Mouse (Mus musculus): ENCODE measurements around the gene Tnik. TPM values are rescaled to one million over a fixed set of nuclear protein-coding genes. Genes with fewer than 3 reads are reported as not detected.

The Tnik gene
- polyA plus RNA-seq, 1 experiment from 2014 or later = 1.9 TPM

DNA sequence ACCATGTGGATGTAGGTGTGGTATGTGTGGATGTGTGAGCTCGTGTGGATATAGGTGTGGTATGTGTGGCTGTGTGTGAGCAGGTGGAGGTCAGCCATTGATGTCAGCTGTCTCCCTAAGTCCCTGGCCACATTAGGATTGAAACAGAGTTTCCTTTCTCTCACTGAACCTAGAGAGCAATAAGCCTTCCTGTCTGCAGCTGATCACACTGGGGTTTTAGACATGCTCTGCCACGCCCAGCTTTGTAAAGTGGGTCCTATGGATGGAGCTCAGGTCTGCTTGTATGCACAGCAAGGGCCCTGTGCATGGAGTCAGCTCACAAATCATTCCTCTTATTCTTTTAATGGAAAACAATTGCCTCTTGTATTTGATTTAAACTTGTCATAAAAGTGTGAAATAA, 95.4 kb downstream of the Tnik start:
- Histone ChIP-seq H3K9ac (no peak overlapping the region), H3K4me1 (replicated peaks) (0 out of 2 replicates have a peak, but pooled peaks cover 4% of the 10 kb centered on the region), H3K4me3 (replicated peaks) (no peak overlapping the region), H3K9me3 (replicated peaks) (no peaks in the 10 kb centered on the region), H3K4me2 (no peak overlapping the region), H3K27me3 (no peaks in the 10 kb centered on the region), H3K27ac (replicated peaks) (no peak overlapping the region), H3K36me3 (replicated peaks) (no peaks in the 10 kb centered on the region)
- no peak for ATAC-seq (ENCODE audit: insufficient read depth)
- 39% methylated on average over 2 of the region's 2 CpGs for WGBS (ENCODE audit: insufficient replicate concordance)

- no peak for ATAC-seq (ENCODE audit: insufficient read depth)
- Histone ChIP-seq H3K4me3 (replicated peaks) (no peak overlapping the region), H3K36me3 (replicated peaks) (no peaks in the 10 kb centered on the region), H3K27ac (replicated peaks) (no peak overlapping the region), H3K9ac (no peak overlapping the region), H3K27me3 (no peaks in the 10 kb centered on the region), H3K4me1 (replicated peaks) (0 out of 2 replicates have a peak, but pooled peaks cover 4% of the 10 kb centered on the region), H3K9me3 (replicated peaks) (no peaks in the 10 kb centered on the region), H3K4me2 (no peak overlapping the region)
- 48% methylated on average over 6 of the region's 6 CpGs for WGBS (ENCODE audit: insufficient replicate concordance)
These were observed 96.1 kb downstream of the Tnik start for GRCm38 (mm10) chr3:28359138-28359537.

DNA sequence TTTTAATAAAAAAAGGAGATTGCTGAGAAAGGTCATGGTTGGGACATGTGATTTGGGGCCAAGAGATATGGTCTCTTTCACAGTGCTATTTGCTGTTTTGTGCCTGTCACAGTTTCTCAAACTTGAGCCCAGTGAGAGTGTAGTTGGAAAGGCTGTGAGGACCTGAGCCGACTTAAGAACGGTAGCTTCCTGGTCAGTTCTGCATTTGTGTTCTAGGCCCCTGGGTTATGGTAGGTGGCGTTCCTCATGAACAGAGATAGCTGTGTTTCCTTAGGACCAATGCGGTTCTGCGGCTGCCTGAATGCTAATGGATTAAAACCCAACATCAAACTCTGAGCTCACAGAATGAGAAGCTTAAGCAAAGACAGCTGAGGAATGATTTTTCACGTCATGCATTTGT, 98.0 kb downstream of the Tnik start:
- Histone ChIP-seq H3K27ac (replicated peaks) (no peak overlapping the region), H3K9me3 (replicated peaks) (no peaks in the 10 kb centered on the region), H3K9ac (no peak overlapping the region), H3K4me3 (replicated peaks) (no peak overlapping the region), H3K36me3 (replicated peaks) (no peaks in the 10 kb centered on the region), H3K27me3 (no peaks in the 10 kb centered on the region), H3K4me2 (no peak overlapping the region), H3K4me1 (replicated peaks) (0 out of 2 replicates have a peak, but pooled peaks cover 4% of the 10 kb centered on the region)
- whole genome bisulfite sequencing (ENCODE audit: insufficient replicate concordance) = 70% methylated on average over 6 of the region's 6 CpGs
- ATAC-seq (ENCODE audit: insufficient read depth) = no peak

DNA sequence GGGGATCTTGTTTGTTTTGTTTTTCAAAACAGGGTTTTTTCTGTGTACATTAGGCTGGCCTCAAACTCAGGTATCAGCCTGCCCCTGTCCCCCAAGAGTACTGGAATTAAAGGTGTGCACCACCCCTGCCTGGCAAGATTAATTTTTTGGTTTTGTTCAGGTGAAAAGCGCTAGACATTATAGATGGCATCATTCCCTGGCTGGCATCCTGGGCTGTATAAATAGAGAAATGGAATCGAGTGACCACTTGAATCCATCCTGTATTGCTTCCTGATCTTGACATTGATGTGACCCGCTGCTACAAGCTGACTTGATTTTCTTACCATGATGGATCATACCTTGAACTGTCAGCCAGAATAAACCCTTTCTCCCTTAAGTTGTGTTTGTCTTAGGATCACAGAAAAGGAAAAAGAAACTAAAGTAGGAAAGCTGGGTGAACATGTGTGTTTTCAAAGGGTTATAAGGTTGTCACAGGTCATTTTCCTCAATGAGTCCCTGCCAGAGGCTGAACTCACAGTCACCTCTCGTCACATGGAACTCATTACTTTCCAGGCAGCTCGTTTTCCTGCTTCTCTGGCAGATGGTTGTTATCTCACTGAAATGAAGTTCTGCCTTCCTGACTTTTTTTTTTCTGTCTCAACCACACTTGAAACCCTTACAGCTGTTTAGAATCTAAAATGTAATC, 100.6 kb downstream of the Tnik start:
- WGBS (ENCODE audit: insufficient replicate concordance) = 42% methylated on average over 5 of the region's 5 CpGs
- no peak for ATAC-seq (ENCODE audit: insufficient read depth)
- 0 out of 2 replicates have a peak, but pooled peaks cover 4% of the 10 kb centered on the region for H3K4me1 ChIP-seq (replicated peaks)
- no peaks in the 10 kb centered on the region for H3K9me3 ChIP-seq (replicated peaks)
- no peak overlapping the region for H3K4me3 ChIP-seq (replicated peaks)
- H3K9ac ChIP-seq = no peak overlapping the region
- H3K27ac ChIP-seq (replicated peaks) = no peak overlapping the region
- no peak overlapping the region for H3K4me2 ChIP-seq
- H3K27me3 ChIP-seq = no peaks in the 10 kb centered on the region
- H3K36me3 ChIP-seq (replicated peaks) = no peaks in the 10 kb centered on the region

- Histone ChIP-seq H3K4me2 (no peak overlapping the region), H3K27me3 (no peaks in the 10 kb centered on the region), H3K36me3 (replicated peaks) (no peaks in the 10 kb centered on the region), H3K27ac (replicated peaks) (no peak overlapping the region), H3K9me3 (replicated peaks) (no peaks in the 10 kb centered on the region), H3K4me1 (replicated peaks) (no peaks in the 10 kb centered on the region), H3K4me3 (replicated peaks) (no peak overlapping the region), H3K9ac (no peak overlapping the region)
- no peak for ATAC-seq (ENCODE audit: insufficient read depth)
- WGBS (ENCODE audit: insufficient replicate concordance) = 59% methylated on average over 5 of the region's 5 CpGs
These were observed 105.7 kb downstream of the Tnik start for GRCm38 (mm10) chr3:28368746-28369145.

- H3K36me3 ChIP-seq (replicated peaks) = no peaks in the 10 kb centered on the region
- H3K4me2 ChIP-seq = no peak overlapping the region
- H3K9ac ChIP-seq = no peak overlapping the region
- no peak for ATAC-seq (ENCODE audit: insufficient read depth)
- 68% methylated on average over 1 of the region's 1 CpGs for WGBS (ENCODE audit: insufficient replicate concordance)
- no peaks in the 10 kb centered on the region for H3K4me1 ChIP-seq (replicated peaks)
- H3K27ac ChIP-seq (replicated peaks) = no peak overlapping the region
- H3K4me3 ChIP-seq (replicated peaks) = no peak overlapping the region
- no peaks in the 10 kb centered on the region for H3K9me3 ChIP-seq (replicated peaks)
- no peaks in the 10 kb centered on the region for H3K27me3 ChIP-seq
These were observed 106.3 kb downstream of the Tnik start for GRCm38 (mm10) chr3:28369266-28369665.

DNA sequence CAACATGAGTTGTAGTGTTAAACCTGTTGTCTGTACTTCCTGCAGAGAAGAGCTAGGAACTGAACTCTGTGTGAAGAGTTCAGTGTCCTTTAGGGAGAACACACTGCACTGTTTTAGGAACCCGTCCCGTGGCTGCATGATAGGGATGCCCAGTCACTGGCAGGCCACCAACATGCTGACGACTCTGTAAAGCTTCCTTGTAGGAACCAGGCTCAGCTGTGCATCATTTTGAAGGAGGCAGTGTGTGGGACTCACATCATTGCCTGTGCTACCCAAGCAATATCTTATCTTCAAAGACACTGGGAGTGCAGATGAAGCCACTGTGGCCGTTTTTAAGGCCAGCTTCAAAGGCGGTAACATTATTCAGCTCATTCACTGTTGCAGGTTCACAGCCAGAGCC, 106.7 kb downstream of the Tnik start:
- H3K4me1 ChIP-seq (replicated peaks) = no peaks in the 10 kb centered on the region
- WGBS (ENCODE audit: insufficient replicate concordance) = 28% methylated on average over 5 of the region's 5 CpGs

GRCm38 (mm10) chr3:28371583-28371982, 108.6 kb downstream of the Tnik start:
- no peak for ATAC-seq (ENCODE audit: insufficient read depth)
- Histone ChIP-seq H3K4me3 (replicated peaks) (no peak overlapping the region), H3K36me3 (replicated peaks) (no peaks in the 10 kb centered on the region), H3K27ac (replicated peaks) (no peak overlapping the region), H3K9me3 (replicated peaks) (no peaks in the 10 kb centered on the region), H3K9ac (no peak overlapping the region), H3K4me1 (replicated peaks) (no peaks in the 10 kb centered on the region), H3K4me2 (no peak overlapping the region), H3K27me3 (no peaks in the 10 kb centered on the region)
- WGBS (ENCODE audit: insufficient replicate concordance) = 58% methylated on average over 1 of the region's 1 CpGs

More for the DNA sequence above, 106.7 kb downstream of the Tnik start:
- Histone ChIP-seq H3K9me3 (replicated peaks) (no peaks in the 10 kb centered on the region), H3K27me3 (no peaks in the 10 kb centered on the region), H3K4me3 (replicated peaks) (no peak overlapping the region), H3K36me3 (replicated peaks) (no peaks in the 10 kb centered on the region), H3K4me2 (no peak overlapping the region), H3K27ac (replicated peaks) (no peak overlapping the region), H3K9ac (no peak overlapping the region)
- no peak for ATAC-seq (ENCODE audit: insufficient read depth)

DNA sequence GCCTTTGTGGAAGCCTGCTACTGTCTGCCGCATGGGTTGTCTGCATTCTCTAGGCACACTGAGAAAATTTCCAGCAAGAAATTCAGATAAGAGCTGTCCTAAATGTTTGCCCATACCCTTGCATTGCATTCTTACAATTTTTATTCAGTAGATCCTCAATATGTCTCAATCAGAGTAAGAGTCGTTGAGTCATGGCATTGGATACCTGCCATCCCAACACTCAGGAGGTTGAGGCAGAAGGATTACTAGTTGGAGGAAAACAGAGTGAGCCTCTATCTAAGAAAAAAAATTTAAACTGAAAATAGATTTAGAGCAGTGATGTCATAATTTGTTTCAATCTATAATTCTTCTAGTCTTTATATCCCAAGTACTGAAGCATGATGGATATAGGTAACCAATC, 109.4 kb downstream of the Tnik start:
- H3K27me3 ChIP-seq = no peaks in the 10 kb centered on the region
- no peak overlapping the region for H3K9ac ChIP-seq
- no peaks in the 10 kb centered on the region for H3K4me1 ChIP-seq (replicated peaks)
- H3K4me3 ChIP-seq (replicated peaks) = no peak overlapping the region
- H3K27ac ChIP-seq (replicated peaks) = no peak overlapping the region
- H3K9me3 ChIP-seq (replicated peaks) = no peaks in the 10 kb centered on the region
- ATAC-seq (ENCODE audit: insufficient read depth) = no peak
- H3K36me3 ChIP-seq (replicated peaks) = no peaks in the 10 kb centered on the region
- no peak overlapping the region for H3K4me2 ChIP-seq
- WGBS (ENCODE audit: insufficient replicate concordance) = 76% methylated on average over 2 of the region's 2 CpGs

DNA sequence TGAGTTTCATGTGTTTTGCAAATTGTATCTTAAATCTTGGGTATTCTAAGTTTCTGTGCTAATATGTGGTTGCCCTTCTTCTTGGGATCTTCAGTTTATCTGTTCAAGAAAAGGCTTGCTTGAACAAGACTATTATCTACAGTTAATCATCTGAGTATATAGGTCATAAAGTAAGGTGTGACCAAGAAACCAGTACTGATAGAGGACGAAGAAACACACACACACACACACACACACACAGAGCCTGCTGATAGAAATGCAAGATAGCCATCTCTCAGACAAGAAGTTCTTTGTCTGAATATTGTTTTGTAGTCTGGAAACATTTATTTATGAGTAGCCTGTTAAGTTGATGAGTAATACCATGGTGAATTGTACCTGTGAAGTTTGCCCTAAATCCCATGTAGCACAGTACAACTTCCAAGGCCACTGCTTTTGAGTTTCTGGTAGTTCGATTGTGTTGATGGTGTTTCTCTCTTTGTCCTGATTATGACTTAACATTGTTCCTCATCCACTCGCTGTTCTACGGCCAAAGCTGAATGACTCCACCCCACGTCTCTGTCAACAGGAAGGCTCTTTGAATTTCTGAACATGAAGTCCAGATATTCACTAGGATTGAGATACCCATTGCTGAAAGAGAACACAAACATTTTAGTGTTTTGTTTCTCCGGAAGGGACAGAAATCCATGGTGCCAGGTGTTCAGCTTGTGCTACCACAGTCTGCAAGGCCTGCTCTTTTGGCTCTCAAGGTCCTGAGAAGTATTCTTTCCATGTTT, 111.9 kb downstream of the Tnik start:
- H3K4me3 ChIP-seq (replicated peaks) = no peak overlapping the region
- no peak overlapping the region for H3K4me2 ChIP-seq
- 66% methylated on average over 6 of the region's 6 CpGs for WGBS (ENCODE audit: insufficient replicate concordance)
- H3K9me3 ChIP-seq (replicated peaks) = no peaks in the 10 kb centered on the region
- no peaks in the 10 kb centered on the region for H3K36me3 ChIP-seq (replicated peaks)
- no peak overlapping the region for H3K9ac ChIP-seq
- no peaks in the 10 kb centered on the region for H3K4me1 ChIP-seq (replicated peaks)
- no peak overlapping the region for H3K27ac ChIP-seq (replicated peaks)
- no peak for ATAC-seq (ENCODE audit: insufficient read depth)
- H3K27me3 ChIP-seq = no peaks in the 10 kb centered on the region

DNA sequence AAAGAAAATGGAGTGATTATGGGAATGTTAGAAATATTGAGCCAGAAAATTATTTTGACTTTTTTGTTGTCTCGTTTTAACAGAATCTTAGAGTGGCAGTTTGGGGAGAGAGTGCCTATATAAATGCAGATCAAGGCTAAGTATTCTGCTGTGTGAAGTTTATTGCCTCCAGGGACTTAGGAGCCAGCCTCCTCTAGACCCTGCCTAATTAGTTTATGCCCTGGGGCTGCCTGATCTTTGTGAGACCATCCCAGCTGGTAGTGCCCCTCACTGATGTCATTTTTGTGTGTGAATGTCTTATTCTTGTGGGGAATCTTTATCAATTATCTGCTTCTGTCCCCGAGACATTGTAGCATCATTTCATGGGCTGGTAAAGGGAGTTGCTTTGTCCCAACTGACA, 117.2 kb downstream of the Tnik start:
- Histone ChIP-seq H3K9me3 (replicated peaks) (no peaks in the 10 kb centered on the region), H3K4me2 (no peak overlapping the region), H3K27ac (replicated peaks) (no peak overlapping the region), H3K27me3 (no peaks in the 10 kb centered on the region), H3K9ac (no peak overlapping the region), H3K36me3 (replicated peaks) (no peaks in the 10 kb centered on the region), H3K4me1 (replicated peaks) (no peaks in the 10 kb centered on the region), H3K4me3 (replicated peaks) (no peak overlapping the region)
- 43% methylated on average over 2 of the region's 2 CpGs for WGBS (ENCODE audit: insufficient replicate concordance)
- no peak for ATAC-seq (ENCODE audit: insufficient read depth)

Data from liver, embryonic 15.5 days (tissue).